Mouse (Mus musculus): Measurements from ENCODE around the gene Fam71a.

Fam71a gene
- long read RNA-seq, experiment 1 = 0 reads
- long read RNA-seq, experiment 2 = 0 reads

GRCm38 (mm10) chr1:191164717-191165116, at the start of gene Fam71a:
Gene Fam71a (minus strand): TSS chr1:191164817.
- intact Hi-C loops (cut with DNase I) = no loop called here

GRCm38 (mm10) chr1:191211096-191211495, 46.5 kb upstream of the Fam71a start:
- intact Hi-C loops (cut with DNase I) = no loop called here

- intact Hi-C loops (cut with DNase I) = no loop called here
These were observed 41.2 kb upstream of the Fam71a start for GRCm38 (mm10) chr1:191205791-191206190.

GRCm38 (mm10) chr1:191204876-191205275, 40.3 kb upstream of the Fam71a start:
- intact Hi-C loops (cut with DNase I) = no loop called here

GRCm38 (mm10) chr1:191203496-191203895, 38.9 kb upstream of the Fam71a start:
- intact Hi-C loops (cut with DNase I) = no loop called here

- intact Hi-C loops (cut with DNase I) = no loop called here
These were observed 37.8 kb upstream of the Fam71a start for GRCm38 (mm10) chr1:191202208-191202952.

- intact Hi-C loops (cut with DNase I) = no loop called here
These were observed 36.4 kb upstream of the Fam71a start for GRCm38 (mm10) chr1:191200816-191201602.

GRCm38 (mm10) chr1:191197916-191198315, 33.3 kb upstream of the Fam71a start:
- intact Hi-C loops (cut with DNase I) = no loop called here

- intact Hi-C loops (cut with DNase I) = no loop called here
These were observed 31.4 kb upstream of the Fam71a start for GRCm38 (mm10) chr1:191196016-191196415.

GRCm38 (mm10) chr1:191193657-191194424, 29.2 kb upstream of the Fam71a start:
- intact Hi-C loops (cut with DNase I) = loop anchor here (5.0 kb wide), 1 partner anchor 78 kb away; no protein-coding TSS in a partner anchor

GRCm38 (mm10) chr1:191192751-191193150, 28.1 kb upstream of the Fam71a start:
- intact Hi-C loops (cut with DNase I) = loop anchor here (5.0 kb wide), 1 partner anchor 80 kb away; no protein-coding TSS in a partner anchor

- intact Hi-C loops (cut with DNase I) = loop anchor here (5.0 kb wide), 1 partner anchor 80 kb away; no protein-coding TSS in a partner anchor
These were observed 27.6 kb upstream of the Fam71a start for GRCm38 (mm10) chr1:191192213-191192612.

GRCm38 (mm10) chr1:191189671-191190372, 25.2 kb upstream of the Fam71a start:
- intact Hi-C loops (cut with DNase I) = loop anchor here (5.0 kb wide), 2 partner anchors 32 to 82 kb away; no protein-coding TSS in a partner anchor

GRCm38 (mm10) chr1:191186386-191186770, 21.8 kb upstream of the Fam71a start:
- intact Hi-C loops (cut with DNase I) = loop anchor here (5.0 kb wide), 1 partner anchor 36 kb away; no protein-coding TSS in a partner anchor

GRCm38 (mm10) chr1:191185761-191186385, 21.3 kb upstream of the Fam71a start:
- intact Hi-C loops (cut with DNase I) = loop anchor here (5.0 kb wide), 1 partner anchor 36 kb away; no protein-coding TSS in a partner anchor

GRCm38 (mm10) chr1:191184841-191185251, 20.2 kb upstream of the Fam71a start:
- intact Hi-C loops (cut with DNase I) = loop anchor here (5.0 kb wide), 1 partner anchor 37 kb away; no protein-coding TSS in a partner anchor

- intact Hi-C loops (cut with DNase I) = no loop called here
These were observed 19.6 kb upstream of the Fam71a start for GRCm38 (mm10) chr1:191184066-191184815.

- intact Hi-C loops (cut with DNase I) = no loop called here
These were observed 18.8 kb upstream of the Fam71a start for GRCm38 (mm10) chr1:191183163-191184065.
